Mouse (Mus musculus): ENCODE results near the gene Adamts9.

Adamts9 gene

DNA sequence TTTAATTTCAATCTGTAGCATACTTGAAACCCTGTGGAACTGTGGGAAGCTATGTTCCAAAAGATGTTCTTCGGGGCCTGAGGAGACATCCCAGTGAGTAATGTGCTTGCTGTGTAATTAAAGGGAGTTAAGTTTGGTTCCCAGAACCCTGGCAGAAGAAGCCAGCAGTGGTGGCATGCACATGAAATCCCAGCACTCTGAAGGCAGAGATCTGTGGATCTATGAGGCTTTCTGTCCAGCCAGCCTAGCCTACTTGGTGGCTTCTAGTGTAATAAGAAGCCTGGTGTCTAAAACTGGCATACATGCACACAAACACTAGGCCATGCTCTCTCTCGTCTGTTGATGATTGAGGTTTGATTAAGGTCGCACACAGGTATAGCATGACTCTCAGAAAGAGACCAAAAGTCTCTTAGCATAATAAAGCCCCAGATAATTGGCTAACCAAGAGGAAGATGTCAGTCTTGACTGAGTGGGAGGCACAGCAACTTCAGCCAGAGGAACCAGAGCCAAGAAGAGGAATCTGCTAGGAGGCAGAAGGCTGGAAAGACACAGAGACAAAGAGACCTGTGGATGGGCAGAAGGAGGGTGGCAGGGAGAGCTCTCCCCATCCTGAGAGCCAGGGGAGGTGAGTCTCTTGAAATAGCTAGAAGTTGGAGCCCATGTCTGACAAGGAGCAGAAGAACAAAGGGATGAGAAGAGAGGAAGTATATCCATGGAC, 138.9 kb downstream of the Adamts9 start:
- DNase-seq (ENCODE audit: low read depth, low spot score) = no peak

DNA sequence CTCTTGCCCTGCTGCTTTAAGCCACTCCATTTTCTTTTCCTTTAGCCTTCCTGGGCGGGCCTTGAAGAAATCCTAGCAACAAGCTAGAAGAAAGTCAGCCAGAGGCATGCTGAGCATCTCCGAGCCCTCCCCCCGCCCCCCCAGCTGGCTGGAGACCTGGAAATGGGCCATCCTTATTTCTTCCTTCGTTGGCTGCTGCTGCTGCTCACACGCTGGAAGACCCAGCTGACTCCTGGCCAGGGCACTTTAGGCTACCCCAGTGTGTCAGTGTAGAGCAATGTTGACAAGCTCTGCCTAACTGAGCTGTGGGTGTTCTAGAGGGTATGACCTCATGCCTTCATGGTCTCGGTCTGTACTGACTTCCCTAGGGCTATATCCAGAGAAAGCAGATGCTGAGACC, 140.1 kb downstream of the Adamts9 start:
- DNase-seq (ENCODE audit: low read depth, low spot score) = no peak

DNA sequence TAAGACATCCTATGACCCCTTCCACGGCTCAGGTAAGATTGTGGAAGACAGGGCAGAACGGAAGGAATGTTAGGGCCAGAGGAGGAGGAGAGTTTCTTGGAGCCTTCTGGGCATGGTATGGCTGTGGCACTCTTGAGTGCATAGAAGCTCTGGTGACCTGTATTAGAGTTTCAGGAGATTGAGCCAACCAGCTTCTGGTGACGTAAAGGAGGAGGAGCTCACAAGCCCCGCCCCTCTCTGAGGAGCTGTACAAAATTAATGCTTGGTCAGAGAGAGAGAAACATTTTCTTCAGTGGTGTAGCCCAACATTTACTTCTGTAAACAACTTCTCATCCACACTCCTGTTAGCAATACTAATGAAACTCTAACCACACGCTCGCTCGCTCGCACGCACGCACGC, 140.9 kb downstream of the Adamts9 start:
- no peak for DNase-seq (ENCODE audit: low read depth, low spot score)

DNA sequence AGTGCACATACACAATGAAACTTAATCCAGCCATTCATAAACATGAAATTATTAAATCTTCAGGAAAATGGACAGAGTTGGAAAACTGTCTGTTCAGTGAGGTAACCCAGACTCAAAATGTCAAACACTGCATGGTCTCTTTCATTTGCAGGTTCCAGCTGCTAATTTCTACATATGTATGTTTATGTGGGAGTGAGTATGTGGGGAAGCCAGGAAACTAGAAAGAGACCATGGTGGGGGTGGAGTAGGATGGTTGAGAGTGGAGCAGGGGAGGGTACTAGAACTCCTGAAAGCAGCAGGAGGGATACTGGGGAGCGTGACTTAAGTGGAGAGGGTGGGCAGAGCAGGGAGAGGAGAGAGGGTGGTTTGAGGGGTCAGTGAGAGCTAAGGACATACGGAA, 141.8 kb downstream of the Adamts9 start:
- no peak for DNase-seq (ENCODE audit: low read depth, low spot score)

DNA sequence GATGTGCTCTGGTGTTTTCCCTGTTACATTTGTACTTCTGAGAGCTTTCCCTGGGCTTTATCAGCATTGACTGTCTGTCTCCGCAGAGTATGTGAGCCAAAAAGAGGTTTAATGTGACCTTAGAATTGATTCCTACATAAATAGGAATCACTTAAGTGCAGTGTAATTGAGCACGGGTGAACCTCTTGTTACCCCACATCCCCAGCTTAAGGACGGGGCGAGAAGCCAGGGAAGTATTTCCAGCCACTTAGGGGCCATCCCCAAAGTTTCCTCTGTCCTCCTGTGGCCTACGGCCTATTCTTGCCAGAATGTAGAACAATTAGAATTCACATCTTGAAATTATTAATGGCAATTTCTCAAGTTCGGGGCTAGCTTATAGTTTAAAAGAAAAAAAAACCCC, 149.5 kb downstream of the Adamts9 start:
- no peak for DNase-seq (ENCODE audit: low read depth, low spot score)

DNA sequence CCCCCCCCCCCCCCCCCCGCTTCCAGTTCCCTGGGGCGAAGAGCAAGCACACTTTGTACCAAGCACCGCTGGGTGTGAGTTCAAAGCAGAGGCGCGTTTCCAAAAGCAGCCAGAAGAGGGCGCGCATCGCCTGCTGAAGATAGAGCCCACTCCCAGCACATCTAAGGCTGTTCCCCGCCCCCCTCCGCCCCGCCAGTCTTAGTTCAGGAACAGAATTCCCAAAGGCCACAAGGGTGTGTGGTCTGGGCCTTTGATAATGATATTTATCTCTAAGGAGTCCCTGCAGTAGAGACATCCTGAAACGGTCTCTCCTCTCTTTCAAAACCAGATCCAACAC, 155.9 kb downstream of the Adamts9 start:
- no peak for DNase-seq (ENCODE audit: low read depth, low spot score)

DNA sequence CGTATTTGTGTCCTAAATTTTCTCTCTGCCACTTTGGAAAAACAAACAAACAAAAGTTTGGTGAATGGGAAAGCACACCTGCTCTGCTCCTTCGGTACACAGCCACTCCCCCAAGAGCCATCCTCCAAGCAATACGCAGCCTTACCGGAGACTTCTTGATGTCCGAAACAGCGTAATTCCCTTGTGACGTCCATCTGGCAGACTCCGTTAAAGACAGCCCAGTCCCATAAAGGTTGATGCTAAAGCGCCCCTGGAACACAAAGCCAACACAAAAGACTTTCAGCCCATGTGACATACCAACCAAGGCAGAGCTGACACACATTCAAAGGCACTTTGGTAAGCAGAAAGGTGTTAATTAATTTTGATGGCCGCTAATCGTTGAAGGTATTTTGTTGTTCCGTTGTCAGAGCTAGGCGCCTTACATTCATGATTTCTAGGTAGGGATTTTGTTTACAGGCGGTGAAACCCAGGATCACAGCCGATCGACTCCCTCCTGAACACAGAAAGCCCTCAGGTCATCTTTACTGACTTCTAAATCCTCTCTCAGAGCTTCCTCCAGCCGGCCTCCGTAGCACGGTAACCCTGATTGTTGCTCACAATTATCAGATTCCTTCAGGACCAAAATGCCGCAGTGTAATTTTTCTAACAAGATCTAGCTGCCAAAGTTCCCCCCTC, 156.5 kb downstream of the Adamts9 start:
- no peak for DNase-seq (ENCODE audit: low read depth, low spot score)

DNA sequence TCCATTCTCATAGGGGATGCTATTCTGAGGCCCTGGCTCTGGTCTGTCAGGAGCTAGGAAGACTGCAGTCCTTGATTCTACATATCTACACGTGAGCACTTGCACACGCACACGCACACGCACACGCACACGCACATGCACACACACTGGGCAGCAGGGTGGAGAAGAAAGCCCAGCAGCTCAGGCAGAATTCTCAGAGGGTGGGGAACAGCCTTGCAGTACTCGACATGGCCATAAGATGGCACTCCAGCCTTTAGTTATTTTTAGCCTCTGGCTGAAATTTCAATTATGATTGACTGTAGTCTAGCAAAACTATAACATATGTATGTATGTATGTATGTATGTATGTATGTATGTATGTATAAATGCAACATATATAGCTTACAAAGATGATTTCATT, 158.5 kb downstream of the Adamts9 start:
- DNase-seq (ENCODE audit: low read depth, low spot score) = no peak

DNA sequence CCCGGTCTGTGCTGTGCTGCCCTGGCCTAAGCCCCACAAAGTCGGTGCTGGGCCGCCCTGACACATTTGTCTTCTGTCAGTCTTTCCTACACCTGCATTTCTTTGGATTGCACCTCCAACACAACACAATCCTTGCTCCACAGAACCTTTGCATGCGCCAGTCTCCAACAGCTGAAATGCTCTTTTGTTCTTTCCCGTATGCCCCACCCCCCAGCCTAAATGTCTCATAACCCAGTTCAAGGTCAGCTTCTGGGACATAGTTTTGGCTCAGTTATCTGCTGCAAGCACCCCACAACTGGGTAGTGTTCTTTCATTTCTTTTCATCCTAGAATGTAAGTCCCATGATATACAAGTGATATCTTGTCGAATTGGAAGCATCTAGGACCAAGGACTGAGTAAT, 161.8 kb downstream of the Adamts9 start:
- DNase-seq (ENCODE audit: low read depth, low spot score) = no peak

DNA sequence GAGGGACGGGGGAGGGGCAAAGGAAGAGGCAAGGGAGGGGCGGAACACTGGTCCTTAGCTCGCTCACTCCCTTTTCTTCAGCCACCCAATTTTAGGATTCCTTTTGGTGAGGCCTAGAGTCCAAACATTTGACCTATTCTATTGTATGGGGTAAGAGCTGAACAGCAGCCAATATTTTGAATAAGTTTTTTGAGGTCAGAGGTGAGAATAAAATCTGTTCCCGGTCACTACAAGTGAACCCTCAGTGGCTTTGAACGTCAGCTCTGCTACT, 163.4 kb downstream of the Adamts9 start:
- DNase-seq (ENCODE audit: low read depth, low spot score) = no peak

DNA sequence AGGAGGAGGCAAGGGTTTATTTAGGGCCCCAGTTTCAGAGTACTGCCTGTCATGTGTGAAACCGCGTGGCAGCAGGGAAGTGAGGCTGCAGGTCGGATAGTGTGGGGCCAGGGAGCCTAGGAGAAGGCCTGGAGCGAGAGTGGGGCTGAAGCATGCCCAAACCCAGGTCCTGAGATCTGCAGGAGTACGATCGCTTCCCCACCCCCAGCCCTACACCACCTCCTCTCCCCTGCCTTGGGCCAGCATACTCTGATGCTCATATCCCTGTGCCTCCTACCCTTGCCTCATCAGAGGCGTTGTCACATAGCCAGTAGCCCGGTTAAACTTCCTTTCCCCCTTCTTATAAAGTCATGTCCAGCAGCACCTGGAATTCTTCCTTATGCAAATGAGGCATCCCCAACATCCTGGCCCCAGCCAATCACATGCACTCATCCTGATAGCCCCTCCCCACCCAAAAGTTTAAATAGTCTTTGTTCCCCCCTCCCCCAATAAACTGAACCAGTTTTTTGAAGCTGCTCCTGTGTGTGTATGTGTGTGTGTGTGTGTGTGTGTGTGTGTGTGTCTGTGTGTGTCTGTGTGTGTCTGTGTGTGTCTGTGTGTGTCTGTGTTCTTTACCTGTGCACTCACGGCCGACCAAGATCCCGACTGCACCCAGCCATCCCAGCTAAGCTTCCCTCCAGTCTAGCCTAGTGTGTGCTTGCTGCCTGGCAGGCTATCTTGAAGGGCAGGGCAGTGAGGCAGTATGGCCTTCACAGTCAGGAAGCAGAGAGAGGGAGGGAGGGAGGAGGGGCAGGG, 164.0 kb downstream of the Adamts9 start:
- DNase-seq (ENCODE audit: low read depth, low spot score) = no peak

DNA sequence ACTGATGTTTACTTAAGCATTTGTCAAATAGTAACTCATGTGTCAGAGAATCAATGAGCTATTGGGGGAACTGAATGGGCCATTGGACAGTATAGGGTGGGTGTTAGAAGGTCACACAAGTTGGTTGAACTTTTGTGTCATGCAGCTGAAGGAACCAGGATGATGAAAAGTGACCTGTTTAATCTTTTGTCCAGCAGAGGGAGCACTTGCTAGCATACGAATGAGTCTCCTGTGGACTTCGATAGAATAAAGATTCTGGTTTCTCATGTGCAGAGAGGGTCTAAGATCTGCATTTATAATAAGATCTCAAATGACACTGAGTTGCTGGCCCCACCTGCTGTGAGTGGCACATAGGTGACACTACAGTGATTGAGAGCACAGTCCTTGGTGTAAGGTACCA, 166.9 kb downstream of the Adamts9 start:
- no peak for DNase-seq (ENCODE audit: low read depth, low spot score)

DNA sequence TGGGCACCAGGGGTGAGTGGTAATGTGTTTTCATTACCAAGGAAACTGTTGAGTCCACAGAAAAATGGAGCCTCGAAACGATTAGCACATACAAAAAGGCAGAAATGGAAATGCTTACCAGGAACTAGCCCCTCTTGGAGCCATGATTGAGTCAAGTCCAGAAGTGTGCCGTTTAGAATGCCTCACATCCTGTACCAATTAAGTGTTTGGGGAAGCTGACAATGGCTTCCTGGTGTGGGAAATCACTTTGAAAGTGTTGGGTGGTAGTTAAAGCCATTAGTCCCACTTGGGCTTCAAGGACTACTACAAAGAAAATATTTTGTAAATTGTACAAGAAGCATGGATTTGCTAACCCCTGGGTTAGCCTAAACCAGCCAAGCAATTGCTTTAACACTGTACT, 180.9 kb downstream of the Adamts9 start:
- DNase-seq (ENCODE audit: low read depth, low spot score) = no peak

DNA sequence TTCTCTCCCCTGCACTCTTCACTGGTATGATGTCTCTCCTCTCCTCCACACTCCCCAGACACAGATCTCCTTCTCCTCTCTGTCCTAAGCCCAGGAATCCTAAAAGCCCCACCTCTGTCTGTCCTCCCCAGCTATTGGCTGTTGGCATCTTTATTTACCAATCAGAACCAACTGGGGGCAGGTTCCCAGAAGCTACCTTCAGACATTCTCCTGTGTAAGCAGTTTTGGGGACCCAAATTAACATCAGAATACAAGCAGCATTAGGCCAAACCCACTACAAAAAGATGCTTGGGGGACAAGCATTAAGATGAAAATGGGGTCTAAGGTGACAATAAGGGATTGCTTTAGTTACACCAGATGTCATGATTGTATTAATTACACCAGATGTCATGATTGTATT, 183.7 kb downstream of the Adamts9 start:
- DNase-seq (ENCODE audit: low read depth, low spot score) = no peak

DNA sequence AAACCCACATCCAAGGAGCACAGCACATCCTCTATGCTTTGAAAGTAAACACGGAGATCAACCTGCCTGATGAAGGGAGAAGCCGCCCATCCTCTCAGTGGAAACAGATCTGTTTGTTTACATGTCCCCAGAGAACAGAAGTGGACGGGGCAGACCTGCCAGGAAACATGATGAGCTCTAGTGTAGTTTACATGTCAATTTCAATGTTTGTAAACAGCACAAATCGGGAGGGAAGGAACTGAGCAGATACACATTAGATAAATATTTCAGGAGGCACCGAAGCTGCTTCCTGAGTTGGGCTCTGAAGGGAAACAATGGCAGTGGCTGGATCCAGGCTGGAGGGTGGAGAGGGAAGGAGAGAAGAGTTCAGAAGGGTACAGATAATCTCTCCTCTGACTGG, 187.5 kb downstream of the Adamts9 start:
- DNase-seq (ENCODE audit: low read depth, low spot score) = no peak

DNA sequence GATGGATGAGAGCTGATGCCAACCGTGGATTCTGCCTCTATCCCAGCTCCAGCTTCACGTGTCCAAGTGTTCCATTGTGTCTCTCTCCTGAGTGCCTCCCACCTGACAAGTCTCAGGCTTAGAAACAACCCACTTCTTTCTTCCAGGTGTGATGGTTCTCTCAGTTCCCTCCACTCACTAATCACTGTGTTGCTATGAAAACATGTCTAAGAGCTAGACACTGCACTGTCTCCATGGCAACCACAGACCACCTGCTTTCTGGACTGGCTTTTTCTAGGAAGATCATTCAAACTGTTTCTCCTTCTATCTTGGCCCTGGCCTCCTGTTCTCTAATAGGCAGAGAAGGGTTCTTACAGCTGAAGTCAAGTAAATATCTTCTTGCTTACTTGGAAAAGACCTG, 190.6 kb downstream of the Adamts9 start:
- no peak for DNase-seq (ENCODE audit: low read depth, low spot score)

DNA sequence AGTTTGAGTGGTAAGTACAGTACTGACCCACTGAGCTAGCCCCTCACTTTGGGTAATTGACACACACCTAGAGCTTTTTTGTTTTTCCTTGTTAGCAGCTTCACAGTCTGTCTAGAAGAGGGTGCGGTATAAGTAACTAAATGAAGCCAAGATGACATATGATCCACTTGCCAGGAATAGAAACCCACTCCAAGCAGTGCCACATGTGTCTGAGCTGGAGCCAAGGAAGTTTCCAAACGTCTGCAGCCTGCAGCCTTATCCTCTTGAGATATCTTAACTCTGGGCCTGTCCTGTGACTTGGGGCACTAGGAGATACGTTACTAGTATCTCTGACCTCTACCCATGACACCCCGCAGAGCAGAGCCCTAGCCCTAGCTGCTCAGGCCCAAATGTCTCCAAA, 193.9 kb downstream of the Adamts9 start:
- no peak for DNase-seq (ENCODE audit: low read depth, low spot score)

DNA sequence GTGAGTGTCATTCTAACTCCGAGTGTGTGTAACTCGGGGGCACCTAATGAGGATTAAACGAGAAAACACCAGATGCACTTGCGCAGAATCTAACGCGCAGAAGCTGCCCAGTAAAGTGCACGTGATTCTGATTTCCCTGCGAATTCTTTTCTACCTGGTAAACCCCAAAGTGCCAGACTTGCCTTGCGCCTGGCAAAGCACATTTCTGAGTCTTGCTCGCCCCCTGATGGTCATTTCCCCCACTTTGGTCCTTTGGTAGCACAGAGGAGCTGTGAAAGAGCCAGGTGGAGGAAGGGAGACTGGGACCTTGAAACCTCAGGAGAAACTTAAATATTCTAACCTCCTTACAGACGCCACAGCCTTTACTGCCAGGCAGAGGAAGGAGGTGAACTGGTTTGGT, 199.7 kb downstream of the Adamts9 start:
- DNase-seq (ENCODE audit: low read depth, low spot score) = no peak

DNA sequence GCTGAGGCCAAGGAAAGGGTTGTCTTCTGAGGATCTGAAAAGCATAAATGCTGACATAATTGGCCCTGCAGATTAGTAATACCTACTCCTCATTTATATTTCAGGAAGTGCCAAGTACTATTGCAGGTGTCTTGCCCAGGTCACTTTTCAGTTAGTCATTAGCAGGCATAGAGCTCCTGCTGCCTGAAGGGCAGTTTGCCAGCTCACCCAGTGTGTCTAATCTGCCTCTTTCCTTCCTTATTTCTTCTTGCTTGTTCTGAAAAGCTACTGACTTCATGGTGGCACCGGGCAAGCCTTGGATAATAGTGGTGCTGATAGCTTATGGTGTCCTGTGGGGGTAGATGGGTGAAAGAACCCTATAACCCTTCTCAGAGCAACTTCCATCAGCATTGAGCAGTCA, 206.2 kb downstream of the Adamts9 start:
- DNase-seq (ENCODE audit: low read depth, low spot score) = no peak

DNA sequence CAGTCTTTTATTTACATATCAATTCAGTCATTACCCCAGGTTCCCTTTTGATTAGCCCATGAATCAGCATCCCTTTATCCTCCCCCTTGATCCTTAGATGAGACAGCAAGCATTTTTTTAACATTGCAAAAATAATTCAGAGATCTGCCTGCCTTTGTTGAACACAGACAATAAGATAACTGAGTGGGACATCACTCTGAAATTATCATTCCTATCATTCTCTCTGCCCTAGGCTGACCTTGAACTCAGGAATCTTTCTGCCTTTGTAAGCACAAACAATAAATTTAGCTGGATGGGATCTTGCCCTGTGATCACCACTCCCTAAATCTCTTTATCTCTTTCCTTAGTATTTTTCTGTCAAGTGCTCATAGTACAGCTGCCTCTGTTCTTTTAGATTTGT, 209.6 kb downstream of the Adamts9 start:
- no peak for DNase-seq (ENCODE audit: low read depth, low spot score)

DNA sequence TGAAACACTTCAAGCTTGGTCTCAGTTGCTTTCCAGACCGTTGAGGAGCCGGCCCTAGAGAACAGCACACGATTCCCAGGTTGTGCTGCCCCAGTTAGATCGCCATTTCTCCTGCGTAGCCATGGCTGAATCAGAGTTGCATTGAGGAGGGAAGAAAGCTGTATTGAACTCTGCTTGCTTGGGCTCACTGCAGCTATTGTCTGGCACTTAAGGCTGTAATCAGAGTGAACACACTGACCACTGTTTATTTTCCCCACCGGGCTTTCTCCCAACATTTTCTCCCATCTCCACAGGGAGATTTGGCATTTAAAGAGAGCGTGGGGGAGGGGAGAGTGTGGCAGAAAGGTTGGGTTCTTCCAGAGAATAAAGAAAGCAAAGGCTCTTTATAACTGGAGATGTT, 214.8 kb downstream of the Adamts9 start:
- no peak for DNase-seq (ENCODE audit: low read depth, low spot score)

DNA sequence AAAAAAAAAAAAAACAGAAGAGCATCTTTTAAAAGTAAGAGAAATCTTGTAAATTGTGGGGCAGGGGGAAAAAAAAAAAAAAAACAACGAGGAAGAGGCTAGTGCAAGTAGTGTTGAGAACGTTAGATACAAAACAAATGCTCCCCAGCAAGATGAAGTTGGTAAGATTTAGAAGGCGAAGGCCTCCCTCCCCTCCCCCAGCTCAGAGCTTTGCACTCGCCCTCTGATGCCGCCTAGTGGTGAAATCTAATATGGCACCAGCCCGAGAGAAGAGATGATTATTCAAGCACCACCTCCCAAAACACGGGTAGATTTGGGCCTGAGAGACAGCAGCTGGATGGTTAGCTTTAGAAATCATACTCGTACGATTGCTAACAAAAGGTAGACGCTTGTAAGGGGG, 215.2 kb downstream of the Adamts9 start:
- peak; percentile 1 for DNase-seq (ENCODE audit: low read depth, low spot score)

DNA sequence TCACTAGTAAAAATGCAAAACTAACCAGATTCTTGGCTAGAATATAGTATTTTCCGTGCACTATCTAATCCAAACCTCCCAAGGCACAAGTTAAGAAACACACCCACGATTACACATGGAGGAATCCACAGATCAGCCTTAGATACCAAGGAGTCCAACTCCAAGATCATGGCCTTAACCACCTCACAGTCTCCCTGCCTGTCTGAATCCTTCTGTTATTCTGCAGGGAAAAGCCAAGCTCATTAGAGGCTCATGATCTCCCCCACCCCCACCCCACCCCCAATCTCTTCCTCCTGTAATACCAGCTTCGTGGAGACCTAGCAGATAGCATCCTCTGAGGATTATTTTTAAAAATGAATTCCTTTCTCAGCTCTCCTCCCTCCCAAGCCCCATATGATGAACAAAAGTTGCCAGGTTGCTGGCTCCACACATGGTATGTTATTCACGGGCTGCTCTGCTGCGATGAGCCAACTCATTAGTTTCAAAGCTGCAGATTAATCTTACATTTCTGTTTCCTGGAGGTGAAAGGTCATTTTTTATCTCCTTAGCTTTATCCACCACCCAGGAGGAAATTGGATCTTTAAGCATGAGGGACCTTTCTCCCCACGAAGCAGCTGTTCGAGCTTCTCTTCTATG, 215.8 kb downstream of the Adamts9 start:
- no peak for DNase-seq (ENCODE audit: low read depth, low spot score)
